Mouse (Mus musculus): ENCODE data around the gene Olfr402.
"Not testable (repeated sequence)": the region's sequence is repeated elsewhere in the genome, so short reads cannot be mapped to it uniquely, and the experiment has no call there.

Gene Olfr402

DNA sequence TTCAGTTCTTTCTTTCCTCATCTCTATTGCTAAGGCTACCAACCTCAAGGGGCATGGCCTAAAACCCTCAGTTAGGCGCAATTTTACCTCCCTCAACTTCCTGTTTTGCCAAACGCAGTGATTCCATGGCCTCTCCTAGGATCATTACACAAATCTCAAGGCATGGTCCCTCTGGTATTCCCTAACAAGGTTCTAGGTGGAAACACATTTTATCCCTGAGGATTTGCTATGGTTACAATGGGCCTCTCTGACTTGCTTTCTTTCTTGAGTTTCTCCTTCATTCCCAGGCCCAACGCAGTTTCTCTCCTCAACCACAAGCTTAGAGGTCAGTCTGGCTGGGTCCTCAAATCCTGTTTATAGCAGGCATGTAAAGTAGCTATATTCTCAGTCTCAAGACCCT is at the start of gene Olfr402:
TSS of gene Olfr402 (plus strand) at position 301 of the 400 bp plus-strand sequence.
- DNase-seq (ENCODE audit: low spot score) = no peak

DNA sequence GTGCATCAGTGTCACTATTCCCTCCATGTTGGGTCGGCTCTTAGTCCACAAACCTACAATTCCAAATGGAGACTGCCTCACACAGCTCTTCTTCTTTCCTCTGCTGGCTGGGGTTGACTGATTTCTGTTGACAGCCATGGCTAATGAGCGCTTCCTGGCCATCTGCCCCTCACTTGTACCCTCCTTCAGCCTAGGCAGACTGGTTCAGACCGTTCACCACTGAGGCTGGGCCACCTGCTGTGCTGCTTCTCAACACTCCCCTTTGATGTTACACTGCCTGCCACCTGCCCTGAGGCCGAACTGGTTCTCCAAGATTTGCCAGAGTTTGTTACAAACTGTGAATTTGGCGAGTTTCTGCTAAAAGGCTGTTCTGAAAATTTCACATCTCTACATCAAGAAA is 48.3 kb upstream of the Olfr402 start:
- DNase-seq (ENCODE audit: low spot score) = no peak

DNA sequence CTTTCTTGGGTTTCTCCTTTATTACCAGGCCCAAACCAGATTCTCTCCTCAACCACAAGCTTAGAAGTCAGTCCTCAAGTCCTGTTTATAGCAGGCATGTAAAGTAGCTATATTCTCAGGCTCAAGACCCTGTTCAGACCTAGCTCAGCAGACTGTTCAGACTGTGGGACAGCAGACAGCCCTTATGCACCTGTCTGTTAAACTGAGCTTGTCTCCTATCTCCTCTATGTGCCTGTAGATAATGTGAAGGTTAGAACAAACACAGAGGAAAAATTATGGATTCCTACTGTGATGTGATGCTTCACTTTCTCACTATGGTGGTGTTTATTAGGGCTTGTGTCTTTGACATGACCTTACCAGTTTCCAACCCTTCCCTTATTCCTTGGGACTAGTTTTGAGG is 39.9 kb upstream of the Olfr402 start, which contains the start of gene Olfr401:
TSS of gene Olfr401 (plus strand) at position 301 of the 400 bp plus-strand sequence.
- no peak for DNase-seq (ENCODE audit: low spot score)

DNA sequence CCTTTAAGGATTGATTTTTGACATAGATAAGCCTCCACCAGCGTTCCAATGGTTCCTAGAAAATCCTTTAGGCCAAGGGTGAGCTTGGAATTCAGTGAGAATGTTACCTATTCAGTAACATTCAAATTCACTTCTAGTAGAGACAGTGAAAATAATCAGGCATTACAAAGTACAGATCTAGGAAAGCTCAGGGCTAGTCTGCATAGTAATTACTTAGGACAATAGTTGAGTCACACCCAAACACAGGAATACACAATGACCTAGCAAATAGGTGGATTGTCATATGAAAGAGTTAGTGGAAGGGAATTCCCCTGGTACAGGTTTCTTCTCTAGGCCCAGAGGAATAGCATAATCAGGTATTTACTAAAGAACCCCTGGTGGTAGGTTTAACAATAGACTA is 13.3 kb upstream of the Olfr402 start:
- not testable (repeated sequence) for DNase-seq (ENCODE audit: low spot score)

DNA sequence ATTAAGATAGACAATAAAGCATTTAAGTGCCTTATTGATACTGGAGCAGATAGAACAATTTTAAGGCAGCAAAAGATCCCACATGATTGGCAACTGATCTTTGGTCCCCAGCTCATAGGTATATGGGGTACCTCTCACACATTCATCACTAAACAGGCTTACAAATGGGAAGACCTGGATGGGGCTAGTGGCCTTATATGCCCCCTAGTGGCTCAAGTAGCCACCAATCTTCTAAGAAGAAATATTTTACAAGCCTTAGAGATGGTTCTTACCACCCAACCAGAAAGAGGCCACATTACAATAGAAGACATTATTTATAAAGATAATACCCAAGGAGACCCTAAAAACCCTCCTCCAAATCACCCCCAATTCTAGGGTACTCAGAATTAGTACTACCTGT is 7.5 kb upstream of the Olfr402 start:
- no peak for DNase-seq (ENCODE audit: low spot score)

DNA sequence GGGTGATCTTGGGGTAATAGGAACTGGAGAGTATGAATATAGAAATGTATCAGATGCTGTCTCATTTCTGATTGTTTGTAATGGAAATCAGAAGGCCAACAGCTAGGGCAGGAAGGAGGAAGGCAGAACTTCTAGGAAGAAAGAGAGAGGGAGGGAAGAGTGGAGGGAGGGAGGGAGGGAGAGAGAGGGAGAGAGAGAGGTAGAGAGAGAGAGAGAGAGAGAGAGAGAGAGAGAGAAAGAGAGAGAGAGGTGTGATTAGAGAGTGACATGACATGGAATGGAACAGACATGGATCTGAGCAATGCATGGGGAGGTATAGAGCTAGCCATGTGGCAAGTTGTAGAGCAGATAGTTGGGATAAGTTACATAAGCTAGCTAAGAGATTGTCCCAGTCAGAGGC is 15.4 kb downstream of the Olfr402 start:
- no peak for DNase-seq (ENCODE audit: low spot score)

DNA sequence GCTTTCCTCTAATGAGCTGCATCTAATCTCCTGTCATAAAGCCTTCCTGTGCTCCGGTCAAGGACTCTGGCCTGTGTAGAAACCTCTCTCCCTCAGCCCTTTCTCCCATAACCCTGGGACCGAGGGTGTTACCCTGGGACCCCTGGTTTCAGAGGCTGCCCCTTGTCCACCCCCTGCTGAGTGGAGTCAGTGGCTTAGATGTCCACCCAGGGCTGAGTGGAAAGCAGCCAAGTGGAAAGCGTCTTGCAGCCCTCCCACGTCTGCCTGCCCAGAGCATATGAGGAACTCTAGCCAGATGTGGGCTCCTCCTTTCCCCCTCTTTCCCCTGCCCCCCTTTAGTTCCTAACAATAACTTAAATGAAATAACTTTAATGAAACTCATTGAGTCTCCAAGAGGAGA is 29.8 kb downstream of the Olfr402 start:
- DNase-seq (ENCODE audit: low spot score) = no peak

DNA sequence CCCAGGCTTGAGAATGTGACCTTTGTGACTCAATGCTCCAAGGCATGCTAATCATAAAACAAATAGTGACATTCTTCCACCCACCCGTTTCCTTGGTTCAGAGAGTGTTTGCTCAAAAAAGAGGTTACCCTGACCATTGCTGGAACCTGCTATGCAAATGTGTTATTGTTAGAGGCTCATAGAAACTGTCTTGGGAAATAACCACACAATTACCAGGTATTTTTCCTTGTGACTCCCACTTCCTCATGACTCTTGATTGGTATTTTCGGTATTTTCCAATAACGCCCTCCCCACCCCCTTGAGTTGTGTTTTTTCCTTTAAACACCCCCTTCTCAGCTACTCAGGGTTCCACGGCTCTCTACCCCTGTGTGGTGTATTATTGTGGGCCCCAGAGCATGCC is 30.4 kb downstream of the Olfr402 start:
- no peak for DNase-seq (ENCODE audit: low spot score)

DNA sequence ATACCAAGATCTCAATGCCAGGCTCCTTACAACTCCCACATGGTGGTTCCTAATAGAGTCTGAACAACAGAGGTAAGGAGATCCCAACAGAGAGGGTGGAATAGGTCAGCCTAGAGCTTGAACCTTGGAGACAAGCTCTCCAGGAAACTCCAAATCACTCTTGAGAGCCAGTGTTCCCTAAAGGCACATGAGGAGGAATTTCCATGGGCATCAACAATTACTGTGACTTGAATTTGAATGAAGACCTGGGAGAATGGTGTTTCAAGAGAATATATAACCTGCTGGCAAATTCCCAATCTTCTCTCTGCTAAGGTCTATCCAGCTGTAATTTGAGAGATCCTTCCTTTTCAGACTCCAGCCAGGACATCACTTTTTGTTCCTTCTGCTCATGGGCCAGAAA is 32.6 kb downstream of the Olfr402 start, which contains the start of gene Olfr403:
TSS of gene Olfr403 (plus strand) at position 301 of the 400 bp plus-strand sequence.
- DNase-seq (ENCODE audit: low spot score) = no peak
